Mouse (Mus musculus): ENCODE measurements around the gene Zdhhc18. TPM values are rescaled to one million over a fixed set of nuclear protein-coding genes. Genes with fewer than 3 reads are reported as not detected.

Gene Zdhhc18
- total RNA-seq, 2 experiments from 2014 or later, result 3.8 to 4.4 TPM

DNA sequence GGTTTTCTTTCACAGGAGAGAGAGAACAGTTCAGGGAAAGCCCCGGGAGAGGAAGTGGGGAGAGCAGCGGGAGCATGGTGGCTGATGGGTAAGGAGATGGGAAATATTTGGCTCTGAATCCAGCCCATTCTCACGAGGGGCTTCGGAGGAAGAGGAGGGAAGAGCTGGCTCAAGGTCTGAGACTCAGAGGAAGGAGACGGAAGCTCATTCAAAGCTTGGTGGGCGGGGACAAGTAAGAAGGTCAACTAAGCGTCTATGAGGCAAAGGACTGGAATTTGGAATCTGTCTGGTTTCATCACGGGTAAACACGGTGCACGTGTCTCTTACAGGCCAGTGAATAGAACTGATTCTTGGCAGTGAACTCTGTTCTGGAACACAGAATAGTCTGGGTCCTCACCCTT is 79.9 kb downstream of the Zdhhc18 start:
- no peak for ATAC-seq (replicated peaks; ENCODE audit: low FRiP score, poor library complexity, severe bottlenecking)

GRCm38 (mm10) chr4:133569291-133570065 is 80.5 kb downstream of the Zdhhc18 start:
- no peak for ATAC-seq (replicated peaks; ENCODE audit: low FRiP score, poor library complexity, severe bottlenecking)

GRCm38 (mm10) chr4:133567251-133567650 is 82.7 kb downstream of the Zdhhc18 start:
- no peak for ATAC-seq (replicated peaks; ENCODE audit: low FRiP score, poor library complexity, severe bottlenecking)

- no peak for ATAC-seq (replicated peaks; ENCODE audit: low FRiP score, poor library complexity, severe bottlenecking)
Measured at GRCm38 (mm10) chr4:133563123-133563571, 86.8 kb downstream of the Zdhhc18 start.

- ATAC-seq (replicated peaks; ENCODE audit: low FRiP score, poor library complexity, severe bottlenecking), result no peak
Measured at GRCm38 (mm10) chr4:133561622-133562021, 88.3 kb downstream of the Zdhhc18 start.

- no peak for ATAC-seq (replicated peaks; ENCODE audit: low FRiP score, poor library complexity, severe bottlenecking)
Measured at GRCm38 (mm10) chr4:133559846-133560245, 90.1 kb downstream of the Zdhhc18 start.

DNA sequence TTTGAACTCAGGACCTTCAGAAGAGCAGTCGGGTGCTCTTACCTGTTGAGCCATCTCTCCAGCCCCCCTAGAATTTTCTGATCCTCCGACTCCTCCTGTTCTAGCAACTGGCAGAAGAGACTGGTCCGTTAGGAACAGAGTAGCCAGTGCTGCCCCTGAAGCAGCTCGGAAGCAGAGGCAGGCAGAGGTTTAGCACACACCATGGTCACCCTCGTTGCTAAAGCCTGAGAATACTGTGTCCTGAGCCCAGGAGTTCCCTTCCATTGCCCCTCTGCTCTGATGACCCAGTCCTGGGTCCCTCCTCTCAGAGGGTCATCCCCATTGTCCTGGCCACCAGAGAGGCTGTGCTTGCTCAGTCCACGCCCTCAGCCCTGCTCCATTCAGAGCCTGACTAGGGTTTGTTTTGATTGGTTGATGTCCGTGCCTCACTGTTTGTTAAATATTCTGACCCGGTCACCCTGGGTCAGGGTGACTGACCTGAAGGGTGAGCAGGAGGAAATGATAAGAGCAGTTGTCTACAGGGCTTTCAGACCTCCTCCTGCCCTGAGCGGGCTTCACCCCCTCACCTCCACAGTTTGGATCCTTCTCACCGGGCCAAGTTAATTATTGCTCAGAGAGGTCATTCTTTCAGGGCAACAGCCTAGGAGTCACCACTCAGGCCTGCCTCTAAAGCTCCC is 92.8 kb downstream of the Zdhhc18 start:
- ATAC-seq (replicated peaks; ENCODE audit: low FRiP score, poor library complexity, severe bottlenecking), result no peak

Other genes starting within 250 kb of the Zdhhc18 start
- not detected in 2 replicates for gene Tent5b, start 170.0 kb downstream of the Zdhhc18 start, total RNA-seq (2015; ENCODE audit: low replicate concordance)
- gene Tent5b, start 170.0 kb downstream of the Zdhhc18 start, total RNA-seq (2017; ENCODE audit: low replicate concordance), result not detected in 2 replicates
- gene Trnp1, start 151.6 kb downstream of the Zdhhc18 start, total RNA-seq (2015; ENCODE audit: low replicate concordance), result not detected in 2 replicates
- not detected in 2 replicates for gene Trnp1, start 151.6 kb downstream of the Zdhhc18 start, total RNA-seq (2017; ENCODE audit: low replicate concordance)
- not detected in 2 replicates for gene Kdf1, start 131.2 kb downstream of the Zdhhc18 start, total RNA-seq (2015; ENCODE audit: low replicate concordance)
- gene Kdf1, start 131.2 kb downstream of the Zdhhc18 start, total RNA-seq (2017; ENCODE audit: low replicate concordance), result not detected in 2 replicates
- gene Nudc, start 104.2 kb downstream of the Zdhhc18 start, total RNA-seq (2015; ENCODE audit: low replicate concordance), result 31.5 and 51.8 TPM in 2 replicates
- 35.4 and 80.4 TPM in 2 replicates for gene Nudc, start 104.2 kb downstream of the Zdhhc18 start, total RNA-seq (2017; ENCODE audit: low replicate concordance)
- gene Nr0b2, start 96.8 kb downstream of the Zdhhc18 start, total RNA-seq (2015; ENCODE audit: low replicate concordance), result not detected in 2 replicates
- not detected in 2 replicates for gene Nr0b2, start 96.8 kb downstream of the Zdhhc18 start, total RNA-seq (2017; ENCODE audit: low replicate concordance)
- gene Gpatch3, start 75.4 kb downstream of the Zdhhc18 start, total RNA-seq (2015; ENCODE audit: low replicate concordance), result 0.84 TPM in 1 of 2 replicates, not detected in the other
- gene Gpatch3, start 75.4 kb downstream of the Zdhhc18 start, total RNA-seq (2017; ENCODE audit: low replicate concordance), result 9.7 and 26.5 TPM in 2 replicates
- 1.7 and 3.1 TPM in 2 replicates for gene Gpn2, start 65.8 kb downstream of the Zdhhc18 start, total RNA-seq (2015; ENCODE audit: low replicate concordance)
- gene Gpn2, start 65.8 kb downstream of the Zdhhc18 start, total RNA-seq (2017; ENCODE audit: low replicate concordance), result 1.3 and 11.2 TPM in 2 replicates
- gene Sfn, start 48.0 kb downstream of the Zdhhc18 start, total RNA-seq (2015; ENCODE audit: low replicate concordance), result 0.84 TPM in 1 of 2 replicates, not detected in the other
- 0.28 and 1.5 TPM in 2 replicates for gene Sfn, start 48.0 kb downstream of the Zdhhc18 start, total RNA-seq (2017; ENCODE audit: low replicate concordance)
- gene Pigv, start 22.5 kb upstream of the Zdhhc18 start, total RNA-seq (2015; ENCODE audit: low replicate concordance), result 0.84 and 8.1 TPM in 2 replicates
- gene Pigv, start 22.5 kb upstream of the Zdhhc18 start, total RNA-seq (2017; ENCODE audit: low replicate concordance), result 1.1 and 1.7 TPM in 2 replicates
- 31.1 and 41.2 TPM in 2 replicates for gene Arid1a, start 106.6 kb upstream of the Zdhhc18 start, total RNA-seq (2015; ENCODE audit: low replicate concordance)
- 21.9 and 27.2 TPM in 2 replicates for gene Arid1a, start 106.6 kb upstream of the Zdhhc18 start, total RNA-seq (2017; ENCODE audit: low replicate concordance)
- gene Rps6ka1, start 237.6 kb upstream of the Zdhhc18 start, total RNA-seq (2015; ENCODE audit: low replicate concordance), result 40.0 and 40.1 TPM in 2 replicates
- gene Rps6ka1, start 237.6 kb upstream of the Zdhhc18 start, total RNA-seq (2017; ENCODE audit: low replicate concordance), result 67.2 and 89.1 TPM in 2 replicates